Mouse (Mus musculus) brown adipose tissue, adult 24 weeks (tissue): ENCODE data around the gene Brsk1. TPM values are rescaled to one million over a fixed set of nuclear protein-coding genes. Genes with fewer than 3 reads are reported as not detected.
A peak's percentile ranks its signal among the peaks of the same experiment; 100 is the strongest.

ENCODE experiments used
- H3K27ac ChIP-seq: fragments of 200-500 bp; replicated peaks from 2 replicates; pipeline ENCODE4 v1.5.1; 2012; ENCODE audit warnings: low read depth, mild to moderate bottlenecking, low read length
- H3K4me1 ChIP-seq: fragments of 200-500 bp; 2 replicates; pipeline ENCODE4 v1.6.1; 2012; ENCODE audit warnings: low read length, mixed read lengths; ENCODE audit not compliant: control insufficient read depth, insufficient read depth, insufficient read length
- H3K4me3 ChIP-seq: fragments of 200-500 bp; 2 replicates; pipeline ENCODE4 v1.5.1; 2012; ENCODE audit warnings: low read depth, mild to moderate bottlenecking, low read length, moderate library complexity; ENCODE audit not compliant: insufficient read depth
- polyA plus RNA-seq: library from polyadenylated mRNA; stranded (reverse); fragments of >200 nt; gene quantifications from 2 replicates; pipeline ENCODE4 v1.2.4, GENCODE M21; 2012; ENCODE audit not compliant: missing spikeins, insufficient read depth, insufficient read length

Brsk1 gene
- polyA plus RNA-seq, 1 experiment = 0.63 TPM

- H3K4me3 ChIP-seq = peak overlapping the region; percentile 87
- H3K4me1 ChIP-seq = peaks cover 29% of the 10 kb centered on the region
- H3K27ac ChIP-seq = peak overlapping the region; percentile 80
Observed at GRCm38 (mm10) chr7:4658128-4658907, 32.1 kb upstream of the Brsk1 start.

GRCm38 (mm10) chr7:4658912-4659551 lies 31.4 kb upstream of the Brsk1 start, which contains the start of gene Ppp6r1:
Gene Ppp6r1 (minus strand): TSS chr7:4659019.
- Histone ChIP-seq H3K4me3 (peak within 1 kb of the TSS; percentile 87), H3K27ac (peak within 1 kb of the TSS; percentile 90), H3K4me1 (peaks cover 22% of the 10 kb centered on the region)

GRCm38 (mm10) chr7:4659911-4660443 lies 30.4 kb upstream of the Brsk1 start:
- H3K4me1 ChIP-seq = peaks cover 16% of the 10 kb centered on the region
- H3K27ac ChIP-seq = no peak overlapping the region
- H3K4me3 ChIP-seq = no peak overlapping the region; the same call in 1 of the 2 replicates

- H3K4me1 ChIP-seq = no peaks in the 10 kb centered on the region
- no peak overlapping the region for H3K27ac ChIP-seq
Observed at GRCm38 (mm10) chr7:4663179-4663578, 27.2 kb upstream of the Brsk1 start.

GRCm38 (mm10) chr7:4663742-4664141 lies 26.7 kb upstream of the Brsk1 start:
- Histone ChIP-seq H3K27ac (no peak overlapping the region), H3K4me1 (no peaks in the 10 kb centered on the region), H3K4me3 (no peak overlapping the region)

More at GRCm38 (mm10) chr7:4663179-4663578, 27.2 kb upstream of the Brsk1 start:
- H3K4me3 ChIP-seq = no peak overlapping the region

GRCm38 (mm10) chr7:4666871-4667270 lies 23.5 kb upstream of the Brsk1 start:
- Histone ChIP-seq H3K4me3 (no peak overlapping the region), H3K4me1 (no peaks in the 10 kb centered on the region), H3K27ac (no peak overlapping the region)

GRCm38 (mm10) chr7:4668506-4668905 lies 21.9 kb upstream of the Brsk1 start:
- H3K27ac ChIP-seq = no peak overlapping the region
- no peaks in the 10 kb centered on the region for H3K4me1 ChIP-seq
- H3K4me3 ChIP-seq = no peak overlapping the region

GRCm38 (mm10) chr7:4669156-4669555 lies 21.2 kb upstream of the Brsk1 start:
- Histone ChIP-seq H3K27ac (no peak overlapping the region), H3K4me3 (no peak overlapping the region)

GRCm38 (mm10) chr7:4670655-4671255 lies 19.6 kb upstream of the Brsk1 start:
- Histone ChIP-seq H3K4me3 (no peak overlapping the region), H3K27ac (no peak overlapping the region), H3K4me1 (no peaks in the 10 kb centered on the region)

More at GRCm38 (mm10) chr7:4669156-4669555, 21.2 kb upstream of the Brsk1 start:
- H3K4me1 ChIP-seq = no peaks in the 10 kb centered on the region

GRCm38 (mm10) chr7:4671956-4672355 lies 18.4 kb upstream of the Brsk1 start:
- H3K4me1 ChIP-seq = no peaks in the 10 kb centered on the region
- H3K27ac ChIP-seq = no peak overlapping the region
- no peak overlapping the region for H3K4me3 ChIP-seq

GRCm38 (mm10) chr7:4674114-4674731 lies 16.2 kb upstream of the Brsk1 start:
- H3K4me1 ChIP-seq = no peaks in the 10 kb centered on the region
- no peak overlapping the region for H3K27ac ChIP-seq
- H3K4me3 ChIP-seq = no peak overlapping the region

GRCm38 (mm10) chr7:4675200-4675599 lies 15.2 kb upstream of the Brsk1 start:
- Histone ChIP-seq H3K4me3 (no peak overlapping the region), H3K27ac (no peak overlapping the region), H3K4me1 (no peaks in the 10 kb centered on the region)

- Histone ChIP-seq H3K27ac (no peak overlapping the region), H3K4me3 (no peak overlapping the region), H3K4me1 (peaks cover 6% of the 10 kb centered on the region)
Observed at GRCm38 (mm10) chr7:4683307-4683706, 7.1 kb upstream of the Brsk1 start.

- Histone ChIP-seq H3K4me3 (peak overlapping the region; percentile 74), H3K27ac (peak overlapping the region; percentile 53), H3K4me1 (peaks cover 6% of the 10 kb centered on the region)
Observed at GRCm38 (mm10) chr7:4684203-4684602, 6.2 kb upstream of the Brsk1 start.
